Mouse (Mus musculus) heart, postnatal 0 days (tissue): ENCODE data around the gene Rxra. TPM values are rescaled to one million over a fixed set of nuclear protein-coding genes. Genes with fewer than 3 reads are reported as not detected.
A peak's percentile ranks its signal among the peaks of the same experiment; 100 is the strongest.

Source experiments
- ATAC-seq: fragments of 200-750 bp; cut with Nextera tagmentation; 2 replicates; pipeline ENCODE4 v1.8.0; 2017; ENCODE audit warnings: low read depth, moderate number of reproducible peaks, moderate library complexity; ENCODE audit not compliant: insufficient read depth
- DNase-seq: peaks from one replicate; pipeline ENCODE4 v3.0.0-alpha.2; 2016; ENCODE audit warnings: low spot score
- H3K27ac ChIP-seq: fragments of 300-500 bp; sonication (generic); 2 replicates; pipeline ENCODE4 v1.5.1; 2014; ENCODE audit warnings: low read depth, mild to moderate bottlenecking
- H3K27me3 ChIP-seq: fragments of 300-500 bp; sonication (generic); 2 replicates; pipeline ENCODE4 v1.6.1; 2014; ENCODE audit warnings: low read length, mixed read lengths; ENCODE audit not compliant: control insufficient read depth, insufficient read depth
- H3K36me3 ChIP-seq: fragments of 300-500 bp; sonication (generic); replicated peaks from 2 replicates; pipeline ENCODE4 v1.6.1; 2014; ENCODE audit warnings: low read length, mixed read lengths; ENCODE audit not compliant: control insufficient read depth, insufficient read depth
- H3K4me1 ChIP-seq: fragments of 300-500 bp; sonication (generic); 2 replicates; pipeline ENCODE4 v1.6.1; 2014; ENCODE audit warnings: antibody characterized with exemption; ENCODE audit not compliant: control insufficient read depth, insufficient read depth
- H3K4me2 ChIP-seq: fragments of 300-500 bp; sonication (generic); 2 replicates; pipeline ENCODE4 v1.6.1; 2014; ENCODE audit warnings: low read depth, mild to moderate bottlenecking, low read length, moderate library complexity
- H3K4me3 ChIP-seq: fragments of 300-500 bp; sonication (generic); 2 replicates; pipeline ENCODE4 v1.5.1; 2014; ENCODE audit warnings: low read depth, low read length
- H3K9ac ChIP-seq: fragments of 300-500 bp; sonication (generic); replicated peaks from 2 replicates; pipeline ENCODE4 v1.6.1; 2014; ENCODE audit warnings: low read depth, low read length, mixed read lengths
- H3K9me3 ChIP-seq: fragments of 300-500 bp; sonication (generic); replicated peaks from 2 replicates; pipeline ENCODE4 v1.6.1; 2016; ENCODE audit warnings: low read length; ENCODE audit not compliant: control insufficient read depth
- CTCF ChIP-seq: IDR thresholded peaks from 2 replicates; pipeline ENCODE4 v1.5.1; 2016; ENCODE audit warnings: antibody characterized with exemption, control low read depth, low read depth
- EP300 ChIP-seq: IDR thresholded peaks from 2 replicates; pipeline ENCODE4 v1.6.1; 2016; ENCODE audit warnings: antibody characterized with exemption, low read depth
- WGBS: fragments of 180-500 bp; shearing (Covaris S2); extraction: QIAGEN DNeasy Blood & Tissue Kit; methylation state at CpG from one replicate; pipeline ENCODE4 v1.1.7; 2014; 5-methylcytosine and 5-hydroxymethylcytosine counted together
- polyA plus RNA-seq: library from polyadenylated mRNA; unstranded; fragments of >200 nt; fragmentation: Nextera tagmentation; extraction: Ambion mirVana; gene quantifications from 2 replicates; pipeline ENCODE4 v1.2.1, GENCODE M21; 2015
- total RNA-seq: library from RNA; depleted of rRNA; stranded (reverse); fragments of >200 nt; gene quantifications from 2 replicates; pipeline ENCODE4 v1.2.3, GENCODE M21; 2014; ENCODE audit warnings: low replicate concordance

Gene Rxra
- total and polyA plus RNA-seq, 2 experiments from 2014 or later, result 5.5 to 56.9 TPM

DNA sequence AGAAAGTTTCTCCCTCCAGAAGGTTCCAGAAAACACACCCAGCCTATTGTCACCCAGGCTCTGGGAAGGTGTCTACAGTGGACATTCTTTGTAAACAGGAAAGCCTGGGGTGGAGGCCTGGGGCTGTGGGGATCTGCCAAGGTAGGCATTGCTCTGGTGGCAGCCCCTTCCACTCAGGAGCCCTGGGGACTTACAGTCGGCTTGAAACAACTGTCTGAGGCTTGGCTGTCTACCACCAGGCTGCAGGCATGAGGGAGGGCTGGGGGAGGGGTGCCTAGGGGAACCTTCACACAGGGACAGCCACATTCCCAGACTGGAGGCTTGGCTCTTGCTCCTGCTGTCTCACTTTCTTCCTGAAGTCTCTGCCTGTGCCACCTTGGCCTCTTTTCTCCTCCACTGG, 58.1 kb downstream of the Rxra start:
- Histone ChIP-seq H3K4me1 (peaks cover 45% of the 10 kb centered on the region), H3K27me3 (no peaks in the 10 kb centered on the region), H3K9ac (no peak overlapping the region), H3K36me3 (peaks cover 17% of the 10 kb centered on the region; the same call in 1 of the 2 replicates), H3K4me2 (no peak overlapping the region), H3K9me3 (no peaks in the 10 kb centered on the region), H3K4me3 (no peak overlapping the region), H3K27ac (peak overlapping the region; percentile 59)
- ATAC-seq (peak; percentile 24), DNase-seq (no peak)
- 0% methylated on average over 1 of the region's 1 CpGs for WGBS
- TF ChIP-seq CTCF (no peak), EP300 (no peak)

DNA sequence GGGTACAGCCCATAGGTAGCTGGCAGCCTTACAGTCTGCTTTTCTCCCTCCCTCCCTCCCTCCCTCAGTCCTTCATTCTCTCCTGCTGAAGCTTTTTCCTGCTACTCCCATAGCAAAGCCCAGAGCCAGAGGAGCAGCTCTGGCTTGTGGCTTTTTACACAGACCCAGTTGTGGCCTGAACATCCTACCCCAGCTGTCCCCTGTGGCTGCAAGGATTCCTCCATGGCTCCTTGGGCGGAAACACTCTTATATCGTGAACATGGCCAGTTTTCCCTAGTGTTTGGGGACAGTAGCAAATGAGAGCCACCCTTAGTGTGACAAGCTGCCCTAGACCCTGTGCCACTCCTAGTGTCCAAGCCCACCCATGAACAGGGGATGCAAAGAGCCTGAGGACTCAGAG, 58.6 kb downstream of the Rxra start:
- no peak for TF ChIP-seq CTCF
- no peak for TF ChIP-seq EP300
- Histone ChIP-seq H3K27me3 (no peaks in the 10 kb centered on the region), H3K4me3 (no peak overlapping the region), H3K4me2 (no peak overlapping the region), H3K36me3 (peaks cover 17% of the 10 kb centered on the region; the same call in 1 of the 2 replicates), H3K4me1 (peaks cover 45% of the 10 kb centered on the region), H3K9me3 (no peaks in the 10 kb centered on the region), H3K9ac (no peak overlapping the region), H3K27ac (peak overlapping the region; percentile 59)
- ATAC-seq (0 out of 2 replicates have a peak, but pooled peaks have one; percentile 1), DNase-seq (no peak)
- WGBS, result 68% methylated on average over 2 of the region's 2 CpGs

DNA sequence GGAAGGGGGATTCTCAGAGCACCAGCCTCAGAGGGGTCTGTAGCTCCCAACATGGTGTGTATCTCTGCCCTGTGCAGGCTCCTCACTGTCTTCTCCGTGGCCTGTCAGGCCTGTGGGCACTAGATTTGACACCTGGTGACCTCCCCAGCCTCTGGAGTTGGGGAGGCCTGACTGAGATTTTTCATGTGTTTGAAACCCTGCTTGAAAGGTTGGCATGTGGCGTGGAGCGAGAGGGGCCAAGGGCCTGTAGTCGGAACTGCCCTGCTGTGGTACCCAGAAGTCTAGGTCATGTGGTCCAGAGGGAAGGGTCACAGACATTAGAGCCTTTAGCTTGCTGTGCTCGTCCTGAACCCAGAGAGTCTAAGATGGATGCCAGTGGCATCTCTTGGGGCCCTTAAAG, 60.6 kb downstream of the Rxra start:
- H3K4me2 ChIP-seq, result no peak overlapping the region
- H3K4me1 ChIP-seq, result peaks cover 51% of the 10 kb centered on the region

DNA sequence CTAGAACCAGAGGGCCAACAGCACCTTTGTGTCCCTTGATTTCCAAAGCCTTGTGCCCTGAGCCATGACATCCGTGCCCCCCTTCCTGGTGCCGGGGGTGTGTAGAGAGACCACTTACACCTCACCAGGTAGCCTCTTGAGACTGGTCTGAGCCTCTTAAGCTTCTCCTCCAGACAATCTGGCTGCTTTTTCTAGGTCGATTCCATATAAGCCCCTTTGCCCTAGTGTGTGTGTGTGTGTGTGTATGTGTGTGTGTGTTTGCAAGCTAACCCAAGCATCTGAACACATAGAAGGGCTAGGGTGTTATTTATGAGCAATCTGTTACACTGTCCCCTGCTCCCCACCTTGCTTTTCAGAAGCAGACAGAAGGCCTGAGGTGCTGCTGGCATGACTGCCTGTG, 62.2 kb downstream of the Rxra start:
- no peak overlapping the region for H3K27ac ChIP-seq
- H3K36me3 ChIP-seq, result peaks cover 25% of the 10 kb centered on the region
- H3K9ac ChIP-seq, result no peak overlapping the region
- TF ChIP-seq EP300, result no peak
- TF ChIP-seq CTCF, result no peak
- DNase-seq (no peak), ATAC-seq (no peak)
- peaks cover 35% of the 10 kb centered on the region for H3K4me1 ChIP-seq
- no peaks in the 10 kb centered on the region for H3K9me3 ChIP-seq
- H3K27me3 ChIP-seq, result no peaks in the 10 kb centered on the region
- 86% methylated on average over 3 of the region's 3 CpGs for WGBS
- no peak overlapping the region for H3K4me2 ChIP-seq
- H3K4me3 ChIP-seq, result no peak overlapping the region

More for the DNA sequence above, 60.6 kb downstream of the Rxra start:
- no peak for DNase-seq
- H3K27ac ChIP-seq, result no peak overlapping the region
- WGBS, result 93% methylated on average over 5 of the region's 5 CpGs
- no peak overlapping the region for H3K9ac ChIP-seq
- H3K9me3 ChIP-seq, result no peaks in the 10 kb centered on the region
- peaks cover 22% of the 10 kb centered on the region for H3K36me3 ChIP-seq
- ATAC-seq, result no peak
- no peak overlapping the region for H3K4me3 ChIP-seq
- H3K27me3 ChIP-seq, result no peaks in the 10 kb centered on the region
- TF ChIP-seq CTCF (no peak), EP300 (no peak)

DNA sequence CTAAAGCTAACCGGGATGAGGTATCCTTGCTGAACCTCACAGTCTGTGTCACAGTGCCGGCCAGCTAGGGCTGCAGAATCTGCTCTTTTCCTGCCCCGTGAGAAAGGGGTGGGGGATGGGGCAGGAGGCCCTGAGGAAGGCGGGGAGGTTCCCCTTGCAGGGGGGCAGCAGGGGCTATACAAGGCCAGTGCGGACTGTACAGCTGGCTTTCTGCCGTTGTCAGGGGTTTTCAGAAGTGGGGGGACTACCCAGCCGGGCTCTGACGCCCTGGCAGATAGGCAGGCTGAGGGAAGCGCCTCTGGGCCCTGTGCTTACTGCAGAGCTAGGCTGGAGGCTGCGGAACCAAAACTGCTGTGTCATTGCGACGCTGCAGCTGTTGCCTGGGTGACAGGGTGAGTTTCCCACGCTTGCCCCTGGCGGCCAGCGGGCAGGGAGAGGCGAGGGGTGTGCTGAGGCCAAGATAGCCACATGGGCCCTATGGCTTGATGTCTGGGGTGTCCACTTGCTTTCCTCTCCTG, 63.9 kb downstream of the Rxra start:
- Histone ChIP-seq H3K36me3 (peaks cover 25% of the 10 kb centered on the region), H3K4me2 (peak overlapping the region; percentile 30; the same call in 1 of the 2 replicates), H3K27ac (peak overlapping the region; percentile 54; the same call in 1 of the 2 replicates), H3K4me1 (peaks cover 28% of the 10 kb centered on the region), H3K9ac (no peak overlapping the region), H3K27me3 (no peaks in the 10 kb centered on the region), H3K9me3 (no peaks in the 10 kb centered on the region), H3K4me3 (no peak overlapping the region)
- ATAC-seq, result peak; percentile 66
- WGBS, result 27% methylated on average over 16 of the region's 16 CpGs
- TF ChIP-seq EP300 (no peak), CTCF (no peak; the same call in 1 of the 2 replicates)
- peak; percentile 73 for DNase-seq

DNA sequence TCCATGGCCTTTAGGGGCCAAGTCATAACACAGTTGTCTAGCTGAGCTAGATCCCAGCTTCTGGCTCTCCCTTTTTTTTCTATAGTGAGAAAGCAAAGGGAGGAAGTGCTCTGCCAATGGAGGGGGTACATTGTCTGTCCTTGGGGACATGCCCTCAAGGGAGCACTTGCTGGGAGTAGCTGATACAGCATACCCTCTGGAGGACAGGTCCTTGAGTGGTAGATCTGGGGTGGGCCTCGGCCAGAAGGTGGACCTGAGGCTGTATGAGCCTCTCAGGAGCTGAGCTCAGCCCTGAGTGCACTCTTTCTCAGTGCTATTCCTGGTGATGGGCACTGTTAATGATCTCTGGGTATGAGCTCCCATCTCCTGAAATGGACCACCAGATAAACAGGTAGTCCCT, 66.9 kb downstream of the Rxra start:
- no peak overlapping the region for H3K4me3 ChIP-seq
- no peak for TF ChIP-seq EP300
- TF ChIP-seq CTCF, result no peak

More for the DNA sequence above, 66.9 kb downstream of the Rxra start:
- H3K9ac ChIP-seq, result no peak overlapping the region
- H3K4me2 ChIP-seq, result no peak overlapping the region
- DNase-seq, result no peak
- H3K27ac ChIP-seq, result no peak overlapping the region
- H3K4me1 ChIP-seq, result peaks cover 44% of the 10 kb centered on the region
- ATAC-seq, result no peak
- H3K9me3 ChIP-seq, result no peaks in the 10 kb centered on the region
- peaks cover 23% of the 10 kb centered on the region for H3K36me3 ChIP-seq
- no peaks in the 10 kb centered on the region for H3K27me3 ChIP-seq
- WGBS, result 93% methylated on average over 1 of the region's 1 CpGs
